Mouse (Mus musculus): ENCODE results near the gene Trp73. TPM values are rescaled to one million over a fixed set of nuclear protein-coding genes. Genes with fewer than 3 reads are reported as not detected.

The Trp73 gene
- total RNA-seq, 2 experiments from 2014 or later = not detected

- intact Hi-C loops (cut with DNase I) = no loop called here
- no peak for DNase-seq
Observed at GRCm38 (mm10) chr4:154146342-154146741, 6.3 kb upstream of the Trp73 start.

GRCm38 (mm10) chr4:154144712-154145111 is 4.7 kb upstream of the Trp73 start:
- DNase-seq = no peak
- intact Hi-C loops (cut with DNase I) = no loop called here

GRCm38 (mm10) chr4:154142211-154143040 is 2.4 kb upstream of the Trp73 start, which contains the start of gene Wrap73:
Wrap73 (plus strand) TSS chr4:154142372.
- peak; percentile 87 to 91 for DNase-seq
- intact Hi-C loops (cut with DNase I) = no loop called here

GRCm38 (mm10) chr4:154141009-154141867 is 1.2 kb upstream of the Trp73 start:
- no peak for DNase-seq
- intact Hi-C loops (cut with DNase I) = no loop called here

- intact Hi-C loops (cut with DNase I) = no loop called here
- no peak for DNase-seq
Observed at GRCm38 (mm10) chr4:154140213-154141008, 403 bp upstream of the Trp73 start.

GRCm38 (mm10) chr4:154139671-154140181 is 282 bp downstream of the Trp73 start:
- intact Hi-C loops (cut with DNase I) = no loop called here
- no peak for DNase-seq

GRCm38 (mm10) chr4:154137139-154137538 is 2.9 kb downstream of the Trp73 start:
- no peak for DNase-seq
- intact Hi-C loops (cut with DNase I) = no loop called here

- intact Hi-C loops (cut with DNase I) = no loop called here
- no peak for DNase-seq
Observed at GRCm38 (mm10) chr4:154134803-154135202, 5.2 kb downstream of the Trp73 start.

GRCm38 (mm10) chr4:154131894-154132293 is 8.1 kb downstream of the Trp73 start:
- DNase-seq = no peak
- intact Hi-C loops (cut with DNase I) = no loop called here

GRCm38 (mm10) chr4:154129950-154130349 is 10.1 kb downstream of the Trp73 start:
- intact Hi-C loops (cut with DNase I) = no loop called here
- no peak for DNase-seq

GRCm38 (mm10) chr4:154127273-154127672 is 12.7 kb downstream of the Trp73 start:
- intact Hi-C loops (cut with DNase I) = no loop called here

GRCm38 (mm10) chr4:154125202-154125601 is 14.8 kb downstream of the Trp73 start:
- DNase-seq = no peak
- intact Hi-C loops (cut with DNase I) = no loop called here

More at GRCm38 (mm10) chr4:154127273-154127672, 12.7 kb downstream of the Trp73 start:
- no peak for DNase-seq

GRCm38 (mm10) chr4:154123553-154123952 is 16.5 kb downstream of the Trp73 start:
- intact Hi-C loops (cut with DNase I) = no loop called here
- no peak for DNase-seq

- no peak for DNase-seq
- intact Hi-C loops (cut with DNase I) = no loop called here
Observed at GRCm38 (mm10) chr4:154122374-154122773, 17.6 kb downstream of the Trp73 start.

- intact Hi-C loops (cut with DNase I) = no loop called here
- no peak for DNase-seq
Observed at GRCm38 (mm10) chr4:154121800-154122199, 18.2 kb downstream of the Trp73 start.

GRCm38 (mm10) chr4:154119208-154119607 is 20.8 kb downstream of the Trp73 start:
- intact Hi-C loops (cut with DNase I) = no loop called here
- no peak for DNase-seq

GRCm38 (mm10) chr4:154118782-154119181 is 21.2 kb downstream of the Trp73 start:
- intact Hi-C loops (cut with DNase I) = no loop called here
- no peak for DNase-seq

GRCm38 (mm10) chr4:154116421-154116820 is 23.6 kb downstream of the Trp73 start:
- intact Hi-C loops (cut with DNase I) = no loop called here
- no peak for DNase-seq

GRCm38 (mm10) chr4:154109850-154110243 is 30.2 kb downstream of the Trp73 start:
- intact Hi-C loops (cut with DNase I) = no loop called here
- DNase-seq = no peak

- DNase-seq = no peak
- intact Hi-C loops (cut with DNase I) = no loop called here
Observed at GRCm38 (mm10) chr4:154109216-154109849, 30.7 kb downstream of the Trp73 start.

All from heart, postnatal 36 days (tissue).